In genomic region chr9:88542816-88543215, GRCm38 (mm10) we compare ENCODE assay signal across 8 mouse cellular contexts. TPM values are rescaled to one million over a fixed set of nuclear protein-coding genes. Genes with fewer than 3 reads are reported as not detected.
A peak's percentile ranks its signal among the peaks of the same experiment; 100 is the strongest.
DNase-seq lines count a peak whose midpoint lies in the region; ATAC-seq lines count a peak whose summit lies in the region.

No protein-coding gene starts in this region.

- no peaks in the 10 kb centered on the region for H3K9me3 ChIP-seq in midbrain, embryonic 11.5 days (ENCODE audit: control insufficient read depth, low read length)
- H3K9me3 ChIP-seq in midbrain, embryonic 10.5 days (replicated peaks) = no peaks in the 10 kb centered on the region

- H3K9ac ChIP-seq in midbrain, embryonic 11.5 days (ENCODE audit: low read length) = no peak overlapping the region

- H3K27me3 ChIP-seq in midbrain, embryonic 11.5 days (ENCODE audit: control insufficient read depth, insufficient read depth, low read length) = no peaks in the 10 kb centered on the region
- H3K27me3 ChIP-seq in midbrain, embryonic 10.5 days (ENCODE audit: low read depth, poor library complexity, severe bottlenecking) = no peaks in the 10 kb centered on the region

- H3K4me2 ChIP-seq in midbrain, embryonic 11.5 days = no peak overlapping the region

- no peaks in the 10 kb centered on the region for H3K4me1 ChIP-seq in midbrain, embryonic 11.5 days (ENCODE audit: control insufficient read depth, insufficient read depth, low read length)
- no peaks in the 10 kb centered on the region for H3K4me1 ChIP-seq in midbrain, embryonic 10.5 days

- H3K36me3 ChIP-seq in midbrain, embryonic 11.5 days (ENCODE audit: control insufficient read depth, insufficient read depth, low read length) = no peaks in the 10 kb centered on the region
- H3K36me3 ChIP-seq in midbrain, embryonic 10.5 days = no peaks in the 10 kb centered on the region

- ATAC-seq in midbrain, embryonic 11.5 days (ENCODE audit: low FRiP score) = peak; percentile 23; the same call in 1 of the 2 replicates
- peak; percentile 40 for ATAC-seq in hematopoietic stem cell, adult 5-6 weeks (replicated peaks in 1 of 2; ENCODE audit: insufficient read depth in 1 of 2, low FRiP score in 2 of 2, low TSS enrichment in 1 of 2, low read depth in 1 of 2, poor library complexity in 2 of 2, severe bottlenecking in 2 of 2)
- no peak for ATAC-seq in erythroid progenitor cell, adult 5-6 weeks (replicated peaks; ENCODE audit: low FRiP score, poor library complexity, severe bottlenecking)

- no peak overlapping the region for H3K4me3 ChIP-seq in midbrain, embryonic 11.5 days (ENCODE audit: low read depth, low read length)
- H3K4me3 ChIP-seq in midbrain, embryonic 10.5 days = no peak overlapping the region

- H3K27ac ChIP-seq in midbrain, embryonic 11.5 days (ENCODE audit: low read depth, low read length) = no peak overlapping the region
- no peak overlapping the region for H3K27ac ChIP-seq in midbrain, embryonic 10.5 days (replicated peaks)

- WGBS in midbrain, embryonic 11.5 days = 38% methylated on average over 2 of the region's 2 CpGs
- 37% methylated on average over 2 of the region's 2 CpGs for WGBS in midbrain, embryonic 10.5 days

- DNase-seq in heart, adult 8-10 months (ENCODE audit: low spot score) = peak; percentile 28
- DNase-seq in heart, adult 11 months = no peak
- DNase-seq in midbrain, embryonic 11.5 days (ENCODE audit: low spot score, missing footprints) = no peak
- no peak for DNase-seq in midbrain, embryonic 10.5 days (ENCODE audit: low spot score)
- peak; percentile 73 for DNase-seq in retina, postnatal 1 day
- no peak for DNase-seq in spleen, postnatal 36 days (ENCODE audit: low spot score in 2 of 2)

RNA-seq across cellular contexts. Expression of gene Zfp949, which starts 5.0 kb away (rescaled TPM):
- 1 to 10 TPM; 5.4 to 8.6 (median 6.0) TPM for total RNA-seq in heart, adult 8-10 months (2022)
- 7.6 and 9.6 TPM in 2 replicates for polyA plus RNA-seq in midbrain, embryonic 11.5 days (2014; fragmentation: Nextera tagmentation; extraction: Ambion mirVana)
- polyA plus RNA-seq in midbrain, embryonic 10.5 days (2016; fragmentation: Nextera tagmentation; extraction: Ambion mirVana) = 5.9 and 9.1 TPM in 2 replicates
- total RNA-seq in hematopoietic stem cell, adult 5-6 weeks (2017) = 12.9 and 15.9 TPM in 2 replicates
- 18.0 and 32.7 TPM in 2 replicates for total RNA-seq in erythroid progenitor cell, adult 5-6 weeks (2015; ENCODE audit: low replicate concordance)
- total RNA-seq in erythroid progenitor cell, adult 5-6 weeks (2017; ENCODE audit: low replicate concordance) = 27.9 and 35.7 TPM in 2 replicates

RNA-seq across cellular contexts. Expression of gene Trim43a, which starts 37.9 kb away (rescaled TPM):
- total RNA-seq in heart, adult 8-10 months (2022) = not detected
- polyA plus RNA-seq in midbrain, embryonic 11.5 days (2014; fragmentation: Nextera tagmentation; extraction: Ambion mirVana) = not detected in 2 replicates
- 0.06 and 0.24 TPM in 2 replicates for polyA plus RNA-seq in midbrain, embryonic 10.5 days (2016; fragmentation: Nextera tagmentation; extraction: Ambion mirVana)
- total RNA-seq in hematopoietic stem cell, adult 5-6 weeks (2017) = not detected in 2 replicates
- not detected in 2 replicates for total RNA-seq in erythroid progenitor cell, adult 5-6 weeks (2015; ENCODE audit: low replicate concordance)
- total RNA-seq in erythroid progenitor cell, adult 5-6 weeks (2017; ENCODE audit: low replicate concordance) = not detected in 2 replicates

Comparison
In these comparisons a context has a peak if more than half of its experiments do, and no peak if none do; other contexts are left out.
1. DNase-seq: peak in heart, adult 8-10 months (single experiment) and retina, postnatal 1 day (single experiment); none in heart, adult 11 months (single experiment), midbrain, embryonic 11.5 days (single experiment), midbrain, embryonic 10.5 days (single experiment) and spleen, postnatal 36 days (0 of 2).